Mouse (Mus musculus) heart, adult 2 months (tissue): ENCODE measurements around the gene Zswim8.

Source experiments
- CTCF ChIP-seq: fragments of 200-600 bp; IDR thresholded peaks from 2 replicates; pipeline ENCODE4 v1.8.1; 2022; ENCODE audit warnings: antibody characterized with exemption, mild to moderate bottlenecking, moderate library complexity
- POLR2A ChIP-seq: fragments of 200-500 bp; IDR thresholded peaks from 2 replicates; pipeline ENCODE4 v1.6.1; 2011; ENCODE audit warnings: mild to moderate bottlenecking, low read depth, low read length, control low read depth; ENCODE audit not compliant: insufficient read depth

DNA sequence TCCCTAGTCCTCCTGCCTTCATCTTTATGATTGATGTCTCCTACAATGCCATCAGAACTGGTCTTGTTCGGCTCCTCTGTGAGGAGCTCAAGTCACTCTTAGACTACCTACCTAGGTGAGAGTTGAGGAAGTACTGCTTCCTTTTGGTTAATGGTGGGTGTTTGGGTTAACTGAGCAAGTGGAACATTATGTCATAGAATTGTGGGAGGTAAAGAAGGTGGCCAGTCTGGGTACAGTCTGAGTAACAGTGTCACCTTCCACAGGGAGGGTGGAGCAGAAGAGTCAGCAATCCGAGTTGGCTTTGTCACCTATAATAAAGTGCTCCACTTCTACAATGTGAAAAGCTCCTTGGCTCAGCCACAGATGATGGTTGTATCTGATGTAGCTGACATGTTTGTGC lies 18.3 kb upstream of the Zswim8 start:
- TF ChIP-seq POLR2A (no peak), CTCF (no peak)
